Mouse (Mus musculus): ENCODE measurements around the gene Cubn. TPM values are rescaled to one million over a fixed set of nuclear protein-coding genes. Genes with fewer than 3 reads are reported as not detected.

Cubn gene
- total RNA-seq, 2 experiments from 2014 or later, result 0.05 to 0.06 TPM

DNA sequence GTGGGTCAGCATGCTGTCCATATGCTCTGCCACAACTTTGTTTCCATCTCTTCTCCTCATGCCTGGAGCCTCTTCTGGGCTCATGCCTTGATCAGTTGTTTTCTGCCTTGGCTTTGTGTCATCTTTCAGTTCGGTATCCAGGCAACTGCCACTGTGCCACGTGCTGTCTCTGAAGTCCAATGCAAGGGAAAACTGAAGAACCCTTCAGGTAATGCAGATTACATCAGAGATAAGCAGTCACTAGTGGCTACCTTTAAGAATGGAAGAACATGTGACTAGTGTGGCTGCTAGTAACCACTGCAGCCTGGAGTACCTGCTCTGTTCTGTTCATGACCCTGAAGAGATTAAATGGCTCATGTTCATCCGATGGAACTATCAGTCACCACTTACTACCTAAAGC lies 123.1 kb downstream of the Cubn start:
- Histone ChIP-seq H3K27ac (no peak overlapping the region), H3K4me3 (no peak overlapping the region)
- no peak for DNase-seq
- intact Hi-C loops (cut with DNase I), result no loop called here
- no peak for TF ChIP-seq CTCF (IDR thresholded peaks at IDR 0.05)

DNA sequence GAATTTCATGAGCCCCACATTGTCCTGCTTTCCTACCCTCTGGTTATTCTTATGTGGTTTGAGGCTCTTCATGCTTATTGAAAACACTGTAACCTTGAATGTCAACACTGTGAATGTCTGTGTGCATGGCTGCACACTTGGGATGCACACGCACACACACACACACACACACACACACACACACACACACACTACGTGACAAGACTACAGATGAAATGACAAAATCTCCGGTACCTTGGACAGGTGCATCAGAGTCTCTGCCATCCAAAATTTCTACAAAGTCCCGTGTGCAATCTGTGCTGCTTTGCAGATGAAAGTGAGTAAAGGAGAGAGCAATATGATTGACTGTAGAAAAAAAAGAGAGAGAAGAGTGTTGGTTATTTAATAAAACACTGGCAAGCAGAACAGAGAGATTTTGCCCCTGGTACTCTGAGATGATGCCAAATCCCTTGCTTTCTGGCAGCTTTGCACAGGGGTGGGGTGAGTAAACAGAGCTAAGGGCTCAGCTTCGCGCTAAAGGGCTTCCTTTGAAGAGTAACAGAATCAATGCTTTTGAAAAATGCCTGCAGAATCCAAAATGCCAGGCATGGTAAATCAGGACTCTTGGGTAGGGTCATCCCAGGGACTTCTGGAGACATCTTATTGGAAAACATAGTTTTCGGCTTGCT lies 133.6 kb downstream of the Cubn start:
- H3K4me3 ChIP-seq, result no peak overlapping the region
- DNase-seq, result no peak
- H3K27ac ChIP-seq, result peak overlapping the region; percentile 41
- TF ChIP-seq CTCF (IDR thresholded peaks at IDR 0.05), result no peak
- intact Hi-C loops (cut with DNase I), result no loop called here

DNA sequence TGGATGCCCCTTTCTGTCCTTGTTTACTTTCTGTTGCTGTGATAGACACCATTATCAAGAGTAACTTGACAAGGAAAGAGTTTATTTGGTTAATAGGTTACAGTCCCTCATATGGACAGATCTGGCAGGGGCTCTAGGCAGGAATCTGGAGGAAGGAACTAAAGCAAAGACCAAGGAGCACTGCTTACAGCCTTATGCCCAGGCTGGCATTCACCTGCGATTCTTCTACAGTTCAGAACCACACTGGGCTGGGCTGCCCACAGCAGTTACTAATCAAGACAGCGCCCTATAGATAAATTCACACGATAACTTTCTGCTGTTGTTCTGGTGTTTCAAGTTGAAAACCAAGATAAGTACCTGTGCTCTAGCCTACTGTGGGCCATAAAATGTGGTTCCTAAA lies 138.8 kb downstream of the Cubn start:
- no peak for DNase-seq

DNA sequence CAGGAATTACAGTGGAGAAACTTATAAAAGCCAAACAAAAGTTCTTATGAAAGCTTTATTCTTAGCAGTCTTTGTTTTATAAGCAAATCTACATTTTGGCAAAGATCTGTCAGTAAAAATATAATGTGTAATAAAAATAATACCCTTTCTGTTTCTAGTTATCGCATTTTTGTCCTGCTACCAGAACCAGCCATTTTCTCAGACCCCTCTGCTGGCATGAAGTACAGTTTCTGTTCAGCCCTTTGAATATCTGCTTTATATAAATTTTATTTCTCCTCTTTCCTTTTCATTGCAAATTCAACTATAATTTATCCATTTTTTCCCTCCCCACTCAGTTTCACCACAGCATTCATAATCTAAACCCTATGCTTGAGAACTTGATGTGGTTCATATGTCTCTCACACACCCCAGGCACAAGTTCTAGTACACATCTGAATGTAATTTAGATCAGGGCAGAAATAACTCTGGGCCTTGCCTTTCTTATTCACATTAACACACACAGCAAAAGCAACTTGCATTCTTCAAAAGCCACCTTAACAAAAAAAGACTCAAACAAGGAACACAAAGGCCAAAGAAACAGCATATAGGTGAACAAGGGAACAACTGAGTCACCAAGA lies 139.4 kb downstream of the Cubn start:
- DNase-seq, result no peak
- intact Hi-C loops (cut with DNase I), result no loop called here
- H3K4me3 ChIP-seq, result no peak overlapping the region
- no peak overlapping the region for H3K27ac ChIP-seq
- TF ChIP-seq CTCF (IDR thresholded peaks at IDR 0.05), result no peak

More for the DNA sequence above, 138.8 kb downstream of the Cubn start:
- intact Hi-C loops (cut with DNase I), result no loop called here
- TF ChIP-seq CTCF (IDR thresholded peaks at IDR 0.05), result no peak
- no peak overlapping the region for H3K4me3 ChIP-seq
- no peak overlapping the region for H3K27ac ChIP-seq

DNA sequence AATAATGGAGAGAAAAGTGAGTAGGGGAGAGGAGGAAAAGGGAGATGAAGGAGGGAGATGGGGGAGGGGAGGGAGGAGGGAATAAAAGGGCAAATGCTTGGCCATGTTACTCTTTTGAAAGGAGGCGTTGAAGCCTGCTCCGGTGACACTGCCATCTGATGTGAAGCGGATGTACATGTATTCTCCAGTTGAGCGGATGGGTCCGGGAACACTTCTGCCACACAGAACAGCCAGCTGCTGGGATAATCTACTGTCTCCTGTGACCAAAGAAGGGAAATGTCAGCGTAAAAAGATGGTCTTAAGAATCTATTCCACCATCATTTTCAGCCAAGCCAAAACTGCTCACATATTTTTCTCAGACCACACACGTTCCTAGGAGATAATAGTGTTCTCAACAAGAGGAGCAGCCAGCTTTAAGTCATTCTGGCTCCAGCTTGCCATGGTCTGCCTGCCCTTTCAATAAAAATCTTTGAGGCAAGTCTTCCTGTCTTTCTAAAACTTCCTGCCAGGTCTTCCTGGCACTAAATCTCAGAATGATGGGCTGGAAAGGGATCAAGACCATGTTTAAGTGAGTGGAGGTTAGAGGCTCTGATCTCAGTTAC lies 149.2 kb downstream of the Cubn start:
- no peak for TF ChIP-seq CTCF (IDR thresholded peaks at IDR 0.05)
- intact Hi-C loops (cut with DNase I), result no loop called here
- Histone ChIP-seq H3K27ac (no peak overlapping the region), H3K4me3 (no peak overlapping the region)
- DNase-seq, result no peak

DNA sequence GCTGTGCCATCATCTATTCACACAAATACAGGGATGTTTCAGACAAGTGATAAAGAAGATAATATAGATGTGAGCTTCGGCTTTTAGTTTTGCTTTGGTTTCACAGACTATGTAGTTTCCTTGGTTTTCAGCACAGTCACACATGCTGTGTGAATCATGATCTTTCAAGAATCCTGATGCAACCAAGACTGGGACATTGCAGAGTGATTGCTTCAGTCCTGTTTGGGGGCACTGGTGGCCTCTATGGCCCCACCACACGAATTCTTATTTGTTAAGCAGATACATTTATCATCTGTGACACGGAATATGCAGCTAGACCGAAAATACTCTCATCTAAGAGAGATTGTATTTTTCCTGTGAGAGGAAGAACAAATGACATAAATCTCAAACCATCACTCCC lies 156.2 kb downstream of the Cubn start:
- DNase-seq, result no peak
- H3K4me3 ChIP-seq, result no peak overlapping the region
- TF ChIP-seq CTCF (IDR thresholded peaks at IDR 0.05), result no peak
- intact Hi-C loops (cut with DNase I), result no loop called here
- H3K27ac ChIP-seq, result no peak overlapping the region

DNA sequence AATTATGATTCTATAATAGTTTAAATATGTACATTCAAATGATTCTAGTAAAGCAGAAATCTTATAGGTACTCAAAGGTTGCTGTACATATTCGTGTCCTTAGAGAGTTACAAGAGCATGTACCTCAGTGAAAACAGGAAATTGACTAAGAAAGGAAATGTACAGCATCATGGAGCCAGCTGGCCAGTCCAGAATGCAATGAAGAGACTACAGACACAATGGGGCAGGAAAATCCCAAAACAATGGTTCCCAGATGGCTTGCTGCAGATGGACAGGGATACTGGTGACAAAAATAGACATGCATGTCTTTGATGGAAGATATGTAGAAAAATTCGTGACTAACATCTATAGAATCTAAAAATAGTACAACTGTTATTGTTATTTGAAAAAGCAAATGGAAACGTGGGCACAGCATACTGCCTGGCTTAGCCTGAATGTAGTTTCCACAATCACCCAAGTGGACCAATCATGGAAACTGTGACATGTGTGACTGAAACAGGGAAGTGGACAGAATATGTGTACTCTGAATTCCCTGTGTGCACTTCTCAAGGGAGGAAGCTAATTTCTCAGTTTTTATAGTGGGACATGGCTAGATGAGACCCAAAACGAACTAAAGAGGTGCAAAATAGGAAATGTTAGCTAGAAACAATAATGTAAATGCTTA lies 161.7 kb downstream of the Cubn start:
- no peak for DNase-seq
- intact Hi-C loops (cut with DNase I), result no loop called here
- no peak for TF ChIP-seq CTCF (IDR thresholded peaks at IDR 0.05)
- Histone ChIP-seq H3K27ac (peak overlapping the region; percentile 10), H3K4me3 (no peak overlapping the region)

DNA sequence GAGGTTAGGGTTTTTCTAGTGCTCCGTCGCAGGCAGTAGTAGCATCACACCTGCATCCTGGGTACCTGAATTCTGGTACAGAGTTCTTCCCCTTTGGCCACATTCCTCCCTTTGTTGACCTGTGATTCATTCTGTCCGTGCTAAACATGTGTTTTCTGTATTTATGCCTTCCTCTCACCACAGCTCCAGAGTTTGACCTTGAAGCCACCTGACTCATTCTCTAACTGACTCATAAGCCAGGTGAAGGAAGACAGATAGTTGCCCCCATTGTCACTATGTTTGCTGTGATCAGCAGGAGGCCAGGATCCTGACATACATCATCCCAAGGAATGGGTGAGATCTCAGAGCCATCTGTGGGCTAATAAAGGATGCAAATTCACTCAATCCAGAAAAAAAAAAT lies 188.2 kb downstream of the Cubn start:
- H3K4me3 ChIP-seq, result no peak overlapping the region
- intact Hi-C loops (cut with DNase I), result no loop called here
- no peak for DNase-seq
- H3K27ac ChIP-seq, result no peak overlapping the region
- no peak for TF ChIP-seq CTCF (IDR thresholded peaks at IDR 0.05)

DNA sequence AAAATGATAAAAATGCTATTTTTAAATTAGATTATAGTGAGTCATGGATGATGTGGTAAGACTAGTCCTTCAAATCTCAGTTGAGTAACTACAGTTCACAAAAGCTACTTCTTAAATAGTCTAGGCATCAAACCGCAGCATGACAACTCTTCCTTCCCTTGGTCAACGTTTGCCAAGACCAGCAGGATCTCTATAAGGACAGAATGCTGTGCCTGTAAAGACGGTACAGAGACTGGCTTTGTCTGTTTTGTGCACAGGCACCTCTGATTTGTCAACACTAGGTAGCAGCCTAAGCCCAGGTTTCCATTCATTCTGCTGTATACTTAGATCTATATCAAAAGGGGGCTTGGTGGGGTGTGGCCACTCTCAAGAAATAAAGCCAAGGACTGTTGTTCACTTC lies 192.6 kb downstream of the Cubn start:
- TF ChIP-seq CTCF (IDR thresholded peaks at IDR 0.05), result peak; percentile 63
- intact Hi-C loops (cut with DNase I), result loop anchor here (10.0 kb wide), 1 partner anchor 226 kb away; no protein-coding TSS in a partner anchor
- no peak overlapping the region for H3K4me3 ChIP-seq
- H3K27ac ChIP-seq, result no peak overlapping the region
- DNase-seq, result no peak

DNA sequence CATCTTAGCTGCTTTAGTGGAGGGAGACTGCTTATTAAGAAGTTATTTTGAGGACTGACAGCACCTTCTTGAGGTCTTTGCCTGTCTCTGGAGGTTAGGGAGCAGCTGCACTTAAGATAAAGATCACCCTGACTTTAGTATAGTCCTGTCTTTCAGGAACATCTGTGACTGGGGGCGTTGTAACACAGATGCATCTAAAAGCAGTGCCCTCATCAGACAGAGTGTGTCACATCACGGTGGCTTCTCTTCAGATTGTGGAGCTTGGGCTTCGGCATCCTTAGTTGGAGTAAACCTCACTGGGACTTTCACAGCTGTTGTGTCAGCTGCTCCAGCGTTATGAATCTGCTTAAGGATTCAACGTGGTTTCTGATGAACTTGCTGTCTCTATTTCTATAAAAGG lies 193.9 kb downstream of the Cubn start:
- intact Hi-C loops (cut with DNase I), result loop anchor here (10.0 kb wide), 1 partner anchor 227 kb away; no protein-coding TSS in a partner anchor
- no peak for DNase-seq
- H3K27ac ChIP-seq, result no peak overlapping the region
- no peak for TF ChIP-seq CTCF (IDR thresholded peaks at IDR 0.05)
- no peak overlapping the region for H3K4me3 ChIP-seq

DNA sequence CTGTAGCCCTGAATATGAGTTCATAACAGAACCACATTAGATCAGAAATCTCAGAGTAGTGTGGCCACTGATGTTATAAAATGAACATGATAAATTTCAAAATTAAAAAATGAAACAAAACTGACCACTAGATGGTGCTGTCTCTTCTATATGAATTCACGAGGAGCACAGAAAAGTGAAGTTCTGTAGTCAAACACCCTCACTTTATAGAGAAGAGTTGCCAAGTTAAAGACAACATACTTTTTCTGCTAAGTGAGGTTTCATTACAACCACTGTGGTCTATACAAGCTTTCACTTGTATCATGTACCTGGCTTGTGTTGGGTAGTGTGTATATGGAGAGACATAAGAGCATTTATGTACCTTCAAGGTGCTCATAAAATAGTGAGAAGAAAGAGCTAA lies 201.0 kb downstream of the Cubn start:
- intact Hi-C loops (cut with DNase I), result loop anchor here (5.0 to 10.0 kb wide), 4 partner anchors 234 to 1412 kb away; no protein-coding TSS in a partner anchor
- DNase-seq, result no peak
- Histone ChIP-seq H3K27ac (no peak overlapping the region), H3K4me3 (no peak overlapping the region)
- TF ChIP-seq CTCF (IDR thresholded peaks at IDR 0.05), result peak; percentile 77

DNA sequence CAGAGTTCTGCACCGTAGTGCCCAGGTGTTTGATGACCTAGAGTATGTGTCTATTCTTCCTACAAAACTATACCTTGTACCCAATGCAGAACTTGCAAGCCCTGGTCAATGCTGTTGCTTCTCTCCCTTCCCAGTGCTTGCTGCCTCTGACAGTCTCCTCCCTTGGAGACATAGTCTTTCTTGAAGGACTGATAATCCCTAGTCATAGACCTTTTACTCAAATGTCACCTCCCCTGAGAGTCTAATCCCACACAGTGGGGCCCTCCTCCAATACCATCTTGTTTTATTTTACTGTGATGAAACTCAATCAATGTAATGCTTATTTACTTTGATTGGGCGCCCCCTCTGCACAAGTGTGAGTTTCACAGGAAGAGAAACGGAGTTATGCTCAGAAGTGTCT lies 201.5 kb downstream of the Cubn start:
- no peak overlapping the region for H3K4me3 ChIP-seq
- TF ChIP-seq CTCF (IDR thresholded peaks at IDR 0.05), result no peak
- intact Hi-C loops (cut with DNase I), result loop anchor here (5.0 to 10.0 kb wide), 4 partner anchors 235 to 1412 kb away; no protein-coding TSS in a partner anchor
- DNase-seq, result no peak
- H3K27ac ChIP-seq, result no peak overlapping the region
